Mouse (Mus musculus) embryonic fibroblast, embryonic 13.5 days (primary cell): ENCODE measurements around the gene Mcrip2. TPM values are rescaled to one million over a fixed set of nuclear protein-coding genes. Genes with fewer than 3 reads are reported as not detected.

Experiments
- H3K27ac ChIP-seq: 2 replicates; pipeline ENCODE4 v1.5.1; 2012; ENCODE audit warnings: low read length, control low read depth, inconsistent platforms; ENCODE audit not compliant: insufficient read depth
- H3K4me1 ChIP-seq: 2 replicates; pipeline ENCODE4 v1.6.1; 2011; ENCODE audit warnings: low read length; ENCODE audit not compliant: control insufficient read depth, insufficient read depth
- H3K4me3 ChIP-seq: 2 replicates; pipeline ENCODE4 v1.5.1; 2011; ENCODE audit warnings: mild to moderate bottlenecking, control low read depth, low read length; ENCODE audit not compliant: insufficient read depth
- CTCF ChIP-seq: IDR thresholded peaks from 2 replicates; pipeline ENCODE4 v1.5.1; 2011; ENCODE audit warnings: mild to moderate bottlenecking, control low read depth, low read length, moderate library complexity, borderline replicate concordance; ENCODE audit not compliant: insufficient read depth
- POLR2A ChIP-seq: IDR thresholded peaks from 2 replicates; pipeline ENCODE4 v1.6.1; 2011; ENCODE audit warnings: low read depth, mild to moderate bottlenecking, control low read depth, low read length, moderate library complexity
- polyA plus RNA-seq: library from polyadenylated mRNA; stranded (reverse); fragments of >200 nt; gene quantifications from 2 replicates; pipeline ENCODE4 v1.2.4, GENCODE M21; 2011; ENCODE audit warnings: low read depth; ENCODE audit not compliant: missing spikeins, insufficient read length

Mcrip2 gene
- polyA plus RNA-seq, 1 experiment, result 7.1 TPM

- TF ChIP-seq POLR2A (no peak), CTCF (no peak)
Observed at GRCm38 (mm10) chr17:25843636-25844395, 24.7 kb downstream of the Mcrip2 start.

GRCm38 (mm10) chr17:25843122-25843521, 25.4 kb downstream of the Mcrip2 start:
- TF ChIP-seq POLR2A (no peak), CTCF (no peak)
- Histone ChIP-seq H3K27ac (no peak overlapping the region), H3K4me1 (peaks cover 6% of the 10 kb centered on the region; the same call in 1 of the 2 replicates)

More at GRCm38 (mm10) chr17:25843636-25844395, 24.7 kb downstream of the Mcrip2 start:
- Histone ChIP-seq H3K27ac (peak overlapping the region; percentile 49), H3K4me3 (peak overlapping the region; percentile 68), H3K4me1 (peaks cover 6% of the 10 kb centered on the region; the same call in 1 of the 2 replicates)

DNA sequence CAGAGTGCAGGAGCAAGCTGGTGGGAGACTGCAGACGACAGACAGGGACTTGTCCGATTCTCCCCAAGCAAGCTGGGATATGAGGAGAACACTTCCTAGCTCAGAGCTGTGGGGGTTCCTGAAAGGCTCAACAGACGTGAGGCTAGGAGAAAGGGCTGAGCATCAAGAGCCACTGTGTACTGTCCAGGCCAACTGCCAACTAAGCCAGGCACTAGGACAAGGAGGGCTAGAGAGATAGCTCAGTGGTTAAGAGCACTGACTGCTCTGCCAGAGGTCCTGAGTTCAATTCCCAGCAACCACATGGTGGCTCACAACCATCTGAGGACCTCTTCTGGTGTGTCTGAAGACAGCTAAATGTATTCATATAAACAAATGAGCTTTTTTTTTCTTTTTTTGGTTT, 26.1 kb downstream of the Mcrip2 start:
- no peak overlapping the region for H3K4me3 ChIP-seq
- no peak overlapping the region for H3K27ac ChIP-seq
- TF ChIP-seq CTCF (no peak), POLR2A (no peak)
- peaks cover 6% of the 10 kb centered on the region; the same call in 1 of the 2 replicates for H3K4me1 ChIP-seq

More at GRCm38 (mm10) chr17:25843122-25843521, 25.4 kb downstream of the Mcrip2 start:
- peak overlapping the region; percentile 68 for H3K4me3 ChIP-seq

DNA sequence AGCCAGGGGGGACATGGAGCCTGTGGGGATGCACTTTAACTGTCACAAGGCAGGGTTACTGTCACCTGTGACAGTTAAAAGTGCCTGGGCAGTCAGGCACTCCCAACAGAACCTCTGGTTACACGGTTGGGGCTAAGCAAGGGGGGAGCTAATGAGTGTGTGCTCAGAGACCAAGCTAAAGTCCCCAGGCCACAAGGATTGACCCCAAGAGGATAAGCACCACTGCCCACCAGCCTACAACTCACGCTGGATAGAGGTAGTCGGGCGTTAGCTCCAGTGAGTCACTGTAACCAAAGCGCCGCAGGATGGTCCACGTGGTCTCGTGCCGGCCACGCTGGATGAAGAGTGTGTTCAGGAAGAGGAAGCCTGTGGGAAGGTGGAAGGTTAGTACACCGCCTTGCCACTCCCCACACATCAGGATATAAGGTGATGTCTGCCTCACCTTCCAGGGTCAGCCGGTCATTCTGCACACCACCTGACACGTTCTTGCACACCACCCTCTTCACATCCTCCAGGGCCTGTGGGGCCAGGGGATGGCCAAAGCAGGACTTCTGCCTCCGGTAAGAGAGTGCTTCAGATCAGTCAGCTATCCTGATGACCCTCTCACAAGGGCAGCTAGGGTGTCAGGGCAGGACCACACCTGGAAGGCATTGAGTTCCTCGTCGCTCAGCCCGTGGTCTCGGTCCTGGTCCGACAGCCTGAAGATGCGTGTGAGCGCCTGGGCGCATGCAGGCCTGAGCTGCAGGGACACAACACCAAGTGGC, 27.3 kb downstream of the Mcrip2 start, which contains the start of gene Gm20683:
TSS of gene Gm20683 (minus strand) at position 647 of the 764 bp plus-strand sequence.
- TF ChIP-seq POLR2A (no peak), CTCF (no peak)
- H3K4me1 ChIP-seq, result peaks cover 13% of the 10 kb centered on the region; the same call in 1 of the 2 replicates
- no peak within 1 kb of the TSS for H3K4me3 ChIP-seq
- no peak within 1 kb of the TSS for H3K27ac ChIP-seq

- peaks cover 14% of the 10 kb centered on the region for H3K4me1 ChIP-seq
- no peak overlapping the region for H3K4me3 ChIP-seq
- TF ChIP-seq POLR2A (no peak), CTCF (no peak)
- no peak overlapping the region for H3K27ac ChIP-seq
Observed at GRCm38 (mm10) chr17:25840519-25840918, 28.0 kb downstream of the Mcrip2 start.

DNA sequence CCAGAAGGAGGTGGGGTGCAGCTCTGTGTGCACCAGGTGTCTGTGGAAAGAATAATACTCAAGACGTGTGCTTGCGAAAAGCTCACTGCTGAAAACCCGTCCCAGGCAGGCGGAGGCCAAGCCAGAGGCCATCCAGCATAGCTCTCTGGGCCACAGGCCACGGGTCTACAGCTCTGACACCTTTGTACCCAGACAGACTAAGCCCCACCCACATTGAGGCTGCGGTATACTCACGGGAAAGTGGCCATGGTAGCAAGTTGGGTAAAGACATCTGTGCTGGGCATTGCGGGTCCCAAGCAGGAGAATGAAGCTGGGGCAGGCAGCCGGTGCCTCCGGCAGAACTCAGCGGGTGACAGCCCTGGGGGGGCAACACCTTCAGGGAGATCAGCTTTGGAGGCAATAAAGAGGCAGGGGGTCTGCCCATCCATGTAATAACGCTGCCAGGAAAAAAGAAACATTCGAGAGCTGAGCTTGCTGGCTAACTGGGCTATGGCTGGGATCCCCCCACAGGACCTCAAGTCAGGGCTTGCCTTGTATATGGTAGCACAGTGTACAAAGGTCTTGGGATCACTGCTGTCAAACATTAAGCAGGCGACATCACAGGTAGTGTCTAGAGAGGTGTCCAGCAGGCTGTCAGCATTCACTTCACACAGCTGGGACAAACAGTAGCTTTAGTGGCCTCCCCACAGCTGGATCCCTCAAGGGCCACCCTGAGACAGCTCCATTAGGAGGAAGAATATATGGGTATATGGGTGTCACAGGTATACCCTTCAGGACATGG, 28.9 kb downstream of the Mcrip2 start:
- TF ChIP-seq POLR2A (no peak), CTCF (no peak)
- peaks cover 17% of the 10 kb centered on the region for H3K4me1 ChIP-seq
- no peak overlapping the region for H3K4me3 ChIP-seq
- H3K27ac ChIP-seq, result no peak overlapping the region

- H3K4me1 ChIP-seq, result peaks cover 18% of the 10 kb centered on the region
Observed at GRCm38 (mm10) chr17:25838904-25839303, 29.7 kb downstream of the Mcrip2 start.

DNA sequence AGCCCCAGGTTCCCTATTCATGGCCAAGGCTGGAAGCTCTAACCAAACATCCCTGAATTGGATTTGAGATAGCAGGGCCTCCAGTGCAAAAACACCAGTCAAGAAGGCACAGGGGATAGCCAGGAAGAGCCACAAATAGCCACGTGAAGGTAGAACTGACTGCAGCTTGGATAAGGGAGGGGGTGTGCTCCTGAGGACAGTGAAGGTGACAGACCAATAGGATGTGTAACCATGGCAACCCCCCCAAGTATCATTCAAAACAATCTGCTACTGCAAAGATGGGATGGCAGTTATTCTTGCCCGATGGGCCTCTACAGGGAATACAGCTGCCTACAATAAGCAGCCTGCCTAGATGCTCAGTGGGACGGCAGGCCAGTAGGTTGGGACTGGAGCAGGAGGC, 31.0 kb downstream of the Mcrip2 start:
- H3K4me3 ChIP-seq, result no peak overlapping the region
- peaks cover 12% of the 10 kb centered on the region for H3K4me1 ChIP-seq
- H3K27ac ChIP-seq, result no peak overlapping the region
- TF ChIP-seq POLR2A, result no peak
- TF ChIP-seq CTCF, result no peak

More at GRCm38 (mm10) chr17:25838904-25839303, 29.7 kb downstream of the Mcrip2 start:
- no peak for TF ChIP-seq CTCF
- no peak for TF ChIP-seq POLR2A
- Histone ChIP-seq H3K4me3 (no peak overlapping the region), H3K27ac (no peak overlapping the region)

GRCm38 (mm10) chr17:25837076-25837410, 31.5 kb downstream of the Mcrip2 start, which contains the start of gene Rhbdl1:
Rhbdl1 (minus strand) TSS chr17:25837295.
- Histone ChIP-seq H3K27ac (no peak within 1 kb of the TSS), H3K4me1 (peaks cover 12% of the 10 kb centered on the region), H3K4me3 (0 out of 2 replicates have a peak within 1 kb of the TSS, but pooled peaks have one; percentile 3)
- TF ChIP-seq POLR2A (peak; percentile 63), CTCF (no peak)
